Mouse (Mus musculus): ENCODE measurements around the gene Vmn2r18.

Gene Vmn2r18

GRCm38 (mm10) chr5:151605921-151606320 lies at the start of gene Vmn2r18:
Gene Vmn2r18 (minus strand): TSS chr5:151606021.
- no peak for DNase-seq (ENCODE audit: low spot score)

- no peak for DNase-seq (ENCODE audit: low spot score)
Observed at GRCm38 (mm10) chr5:151651411-151651784, 45.6 kb upstream of the Vmn2r18 start.

GRCm38 (mm10) chr5:151650700-151651410 lies 45.0 kb upstream of the Vmn2r18 start, which contains the start of gene Rfc3:
Gene Rfc3 (minus strand): TSS chr5:151651242.
- peak; percentile 92 for DNase-seq (ENCODE audit: low spot score)

- DNase-seq (ENCODE audit: low spot score) = peak; percentile 47
Observed at GRCm38 (mm10) chr5:151644845-151645244, 39.0 kb upstream of the Vmn2r18 start.

- DNase-seq (ENCODE audit: low spot score) = no peak
Observed at GRCm38 (mm10) chr5:151642867-151643266, 37.0 kb upstream of the Vmn2r18 start.

- DNase-seq (ENCODE audit: low spot score) = no peak
Observed at GRCm38 (mm10) chr5:151642102-151642501, 36.3 kb upstream of the Vmn2r18 start.

- DNase-seq (ENCODE audit: low spot score) = no peak
Observed at GRCm38 (mm10) chr5:151601696-151602095, 4.1 kb downstream of the Vmn2r18 start.

Measured in c-Kit-positive CD71-positive TER-119-positive erythroid progenitor cells, embryonic 14.5 days (primary cell).